Mouse (Mus musculus): ENCODE measurements around the gene Atp2b4. TPM values are rescaled to one million over a fixed set of nuclear protein-coding genes. Genes with fewer than 3 reads are reported as not detected.
A peak's percentile ranks its signal among the peaks of the same experiment; 100 is the strongest.

Atp2b4 gene
- polyA plus RNA-seq, 1 experiment from 2014 or later = 12.2 TPM

GRCm38 (mm10) chr1:133741171-133741570 lies 59.7 kb downstream of the Atp2b4 start:
- Histone ChIP-seq H3K9me3 (replicated peaks) (no peaks in the 10 kb centered on the region), H3K27ac (no peak overlapping the region), H3K9ac (no peak overlapping the region), H3K4me2 (replicated peaks) (no peak overlapping the region), H3K27me3 (peaks cover 4% of the 10 kb centered on the region; the same call in 1 of the 2 replicates), H3K36me3 (no peaks in the 10 kb centered on the region; the same call in 1 of the 2 replicates), H3K4me1 (peaks cover 30% of the 10 kb centered on the region), H3K4me3 (no peak overlapping the region)
- ATAC-seq (ENCODE audit: low FRiP score) = no peak
- WGBS = 78% methylated on average over 6 of the region's 6 CpGs

DNA sequence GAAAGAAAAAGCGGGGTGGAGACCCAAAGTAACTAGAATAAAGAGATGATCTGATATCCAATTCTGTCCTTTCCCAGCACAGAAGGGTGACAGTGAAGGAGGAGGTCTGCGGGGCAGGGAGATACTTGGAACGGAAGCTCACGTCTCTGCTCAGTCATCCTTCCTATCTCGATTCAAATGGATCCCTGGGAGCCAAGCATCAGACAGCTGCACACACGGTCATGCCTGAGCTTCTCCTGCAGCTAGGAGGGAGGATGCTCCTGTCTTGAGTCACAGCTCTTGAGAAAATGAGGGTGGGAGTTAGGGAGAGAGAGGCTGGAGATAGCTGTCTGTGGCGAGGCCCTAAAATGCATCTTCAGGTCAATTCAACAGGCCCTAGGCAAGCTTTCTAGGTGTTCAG lies 64.2 kb downstream of the Atp2b4 start:
- Histone ChIP-seq H3K9me3 (replicated peaks) (no peaks in the 10 kb centered on the region), H3K9ac (0 out of 2 replicates have a peak overlapping the region, but pooled peaks have one; percentile 32), H3K4me3 (no peak overlapping the region), H3K27me3 (no peaks in the 10 kb centered on the region), H3K4me2 (replicated peaks) (no peak overlapping the region), H3K27ac (no peak overlapping the region), H3K36me3 (peaks cover 5% of the 10 kb centered on the region; the same call in 1 of the 2 replicates), H3K4me1 (peaks cover 18% of the 10 kb centered on the region)
- WGBS = 73% methylated on average over 7 of the region's 7 CpGs
- ATAC-seq (ENCODE audit: low FRiP score) = 0 out of 2 replicates have a peak, but pooled peaks have one; percentile 22

GRCm38 (mm10) chr1:133735995-133736652 lies 64.7 kb downstream of the Atp2b4 start:
- no peaks in the 10 kb centered on the region for H3K27me3 ChIP-seq
- H3K36me3 ChIP-seq = peaks cover 8% of the 10 kb centered on the region; the same call in 1 of the 2 replicates
- no peaks in the 10 kb centered on the region for H3K9me3 ChIP-seq (replicated peaks)
- no peak overlapping the region for H3K27ac ChIP-seq
- H3K4me1 ChIP-seq = peaks cover 13% of the 10 kb centered on the region
- ATAC-seq (ENCODE audit: low FRiP score) = peak; percentile 85
- H3K4me3 ChIP-seq = peak overlapping the region; percentile 38
- whole genome bisulfite sequencing = 13% methylated on average over 17 of the region's 17 CpGs
- peak overlapping the region; percentile 60 for H3K4me2 ChIP-seq (replicated peaks)
- H3K9ac ChIP-seq = peak overlapping the region; percentile 75

GRCm38 (mm10) chr1:133732814-133733213 lies 68.0 kb downstream of the Atp2b4 start:
- WGBS = 65% methylated on average over 11 of the region's 11 CpGs
- peaks cover 31% of the 10 kb centered on the region for H3K36me3 ChIP-seq

DNA sequence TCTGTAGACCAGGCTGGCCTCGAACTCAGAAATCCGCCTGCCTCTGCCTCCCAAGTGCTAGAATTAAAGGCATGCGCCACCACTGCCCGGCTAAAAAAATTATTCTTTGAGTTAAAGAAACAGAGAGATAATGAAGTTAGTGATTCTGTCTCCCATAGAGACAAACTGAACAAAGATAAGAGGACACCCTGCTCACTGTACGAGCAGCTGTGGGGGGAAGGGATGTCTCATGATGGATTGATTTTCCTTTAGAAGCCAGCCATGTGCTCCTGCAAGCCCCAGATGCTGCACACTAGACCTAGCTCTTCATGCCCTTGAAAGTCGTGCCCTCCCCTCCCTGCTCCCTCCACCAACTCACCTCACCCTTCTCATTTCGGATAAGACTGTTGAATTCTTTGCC lies 72.5 kb downstream of the Atp2b4 start:
- Histone ChIP-seq H3K4me1 (no peaks in the 10 kb centered on the region), H3K27ac (no peak overlapping the region), H3K4me3 (no peak overlapping the region), H3K9ac (no peak overlapping the region), H3K36me3 (peaks cover 40% of the 10 kb centered on the region), H3K27me3 (no peaks in the 10 kb centered on the region), H3K4me2 (replicated peaks) (no peak overlapping the region), H3K9me3 (replicated peaks) (no peaks in the 10 kb centered on the region)
- 88% methylated on average over 7 of the region's 7 CpGs for WGBS
- ATAC-seq (ENCODE audit: low FRiP score) = no peak

More at GRCm38 (mm10) chr1:133732814-133733213, 68.0 kb downstream of the Atp2b4 start:
- no peaks in the 10 kb centered on the region for H3K27me3 ChIP-seq
- H3K9me3 ChIP-seq (replicated peaks) = no peaks in the 10 kb centered on the region
- peaks cover 13% of the 10 kb centered on the region for H3K4me1 ChIP-seq
- H3K9ac ChIP-seq = no peak overlapping the region
- no peak overlapping the region for H3K4me2 ChIP-seq (replicated peaks)
- H3K27ac ChIP-seq = no peak overlapping the region
- H3K4me3 ChIP-seq = no peak overlapping the region
- no peak for ATAC-seq (ENCODE audit: low FRiP score)

DNA sequence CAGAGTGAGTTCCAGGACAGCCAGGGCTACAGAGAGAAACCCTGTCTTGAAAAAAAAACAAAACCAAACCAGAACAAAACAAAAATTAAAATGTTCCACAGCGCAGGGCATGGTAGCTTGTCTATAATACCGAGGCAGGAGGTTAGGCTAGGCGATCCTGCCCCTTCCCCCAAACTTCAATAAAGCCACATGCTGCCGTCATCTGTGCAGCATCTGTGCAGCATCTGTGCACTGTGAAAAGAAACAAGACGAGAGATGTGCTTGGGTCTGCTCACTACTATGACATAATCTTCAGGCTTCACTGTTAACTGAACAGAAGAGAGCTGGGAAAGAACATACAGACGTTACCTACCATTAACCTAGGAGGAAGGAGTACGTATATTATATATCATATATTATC lies 80.5 kb downstream of the Atp2b4 start:
- H3K27me3 ChIP-seq = no peaks in the 10 kb centered on the region
- H3K4me3 ChIP-seq = no peak overlapping the region
- no peak overlapping the region for H3K9ac ChIP-seq
- ATAC-seq (ENCODE audit: low FRiP score) = no peak
- peaks cover 33% of the 10 kb centered on the region for H3K36me3 ChIP-seq
- no peak overlapping the region for H3K27ac ChIP-seq
- 62% methylated on average over 7 of the region's 7 CpGs for WGBS
- H3K4me2 ChIP-seq (replicated peaks) = no peak overlapping the region
- H3K4me1 ChIP-seq = no peaks in the 10 kb centered on the region
- no peaks in the 10 kb centered on the region for H3K9me3 ChIP-seq (replicated peaks)

GRCm38 (mm10) chr1:133718786-133719185 lies 82.1 kb downstream of the Atp2b4 start:
- no peak overlapping the region for H3K4me3 ChIP-seq
- H3K27ac ChIP-seq = no peak overlapping the region
- H3K4me2 ChIP-seq (replicated peaks) = no peak overlapping the region
- no peaks in the 10 kb centered on the region for H3K27me3 ChIP-seq
- H3K9ac ChIP-seq = no peak overlapping the region
- ATAC-seq (ENCODE audit: low FRiP score) = no peak
- peaks cover 38% of the 10 kb centered on the region for H3K36me3 ChIP-seq
- WGBS = 87% methylated on average over 8 of the region's 8 CpGs
- no peaks in the 10 kb centered on the region for H3K9me3 ChIP-seq (replicated peaks)
- H3K4me1 ChIP-seq = no peaks in the 10 kb centered on the region

- Histone ChIP-seq H3K27ac (no peak overlapping the region), H3K4me1 (no peaks in the 10 kb centered on the region), H3K4me2 (replicated peaks) (no peak overlapping the region), H3K9ac (no peak overlapping the region), H3K36me3 (peaks cover 38% of the 10 kb centered on the region), H3K27me3 (no peaks in the 10 kb centered on the region), H3K9me3 (replicated peaks) (no peaks in the 10 kb centered on the region), H3K4me3 (no peak overlapping the region)
- ATAC-seq (ENCODE audit: low FRiP score) = no peak
- 77% methylated on average over 3 of the region's 3 CpGs for WGBS
Measured at GRCm38 (mm10) chr1:133718296-133718695, 82.5 kb downstream of the Atp2b4 start.

GRCm38 (mm10) chr1:133716464-133716863 lies 84.4 kb downstream of the Atp2b4 start:
- Histone ChIP-seq H3K4me3 (no peak overlapping the region), H3K27ac (no peak overlapping the region), H3K27me3 (no peaks in the 10 kb centered on the region), H3K9me3 (replicated peaks) (no peaks in the 10 kb centered on the region), H3K4me2 (replicated peaks) (no peak overlapping the region), H3K36me3 (peaks cover 38% of the 10 kb centered on the region), H3K9ac (no peak overlapping the region), H3K4me1 (peaks cover 16% of the 10 kb centered on the region)
- no peak for ATAC-seq (ENCODE audit: low FRiP score)
- WGBS = 28% methylated on average over 7 of the region's 7 CpGs

- Histone ChIP-seq H3K4me1 (peaks cover 18% of the 10 kb centered on the region), H3K36me3 (peaks cover 30% of the 10 kb centered on the region), H3K4me2 (replicated peaks) (no peak overlapping the region), H3K4me3 (no peak overlapping the region), H3K27me3 (no peaks in the 10 kb centered on the region), H3K9me3 (replicated peaks) (no peaks in the 10 kb centered on the region), H3K9ac (no peak overlapping the region), H3K27ac (no peak overlapping the region)
- ATAC-seq (ENCODE audit: low FRiP score) = no peak
- WGBS = 79% methylated on average over 1 of the region's 1 CpGs
Measured at GRCm38 (mm10) chr1:133715191-133715590, 85.7 kb downstream of the Atp2b4 start.

DNA sequence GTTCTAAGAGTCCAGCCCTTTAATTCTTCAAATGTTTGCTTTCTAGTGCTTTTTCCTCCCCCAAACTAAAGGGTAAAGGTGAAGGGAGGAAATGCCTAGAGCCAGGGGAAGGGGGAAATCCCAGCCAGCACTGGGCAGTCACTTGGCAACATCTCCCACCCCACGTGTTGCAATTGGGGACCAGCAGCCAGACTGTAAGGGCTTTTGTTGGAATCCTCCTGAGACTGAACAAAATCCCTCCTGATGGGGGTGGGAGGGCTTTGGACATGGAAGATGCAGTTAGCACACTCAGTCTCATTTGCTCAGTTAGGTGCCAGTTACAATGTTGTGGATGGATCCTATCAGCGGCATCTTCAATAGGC lies 87.9 kb downstream of the Atp2b4 start:
- Histone ChIP-seq H3K27ac (no peak overlapping the region), H3K4me3 (no peak overlapping the region), H3K4me1 (peaks cover 21% of the 10 kb centered on the region), H3K9me3 (replicated peaks) (no peaks in the 10 kb centered on the region), H3K9ac (no peak overlapping the region), H3K36me3 (peaks cover 22% of the 10 kb centered on the region), H3K4me2 (replicated peaks) (no peak overlapping the region), H3K27me3 (no peaks in the 10 kb centered on the region)
- 53% methylated on average over 2 of the region's 2 CpGs for WGBS
- no peak for ATAC-seq (ENCODE audit: low FRiP score)

DNA sequence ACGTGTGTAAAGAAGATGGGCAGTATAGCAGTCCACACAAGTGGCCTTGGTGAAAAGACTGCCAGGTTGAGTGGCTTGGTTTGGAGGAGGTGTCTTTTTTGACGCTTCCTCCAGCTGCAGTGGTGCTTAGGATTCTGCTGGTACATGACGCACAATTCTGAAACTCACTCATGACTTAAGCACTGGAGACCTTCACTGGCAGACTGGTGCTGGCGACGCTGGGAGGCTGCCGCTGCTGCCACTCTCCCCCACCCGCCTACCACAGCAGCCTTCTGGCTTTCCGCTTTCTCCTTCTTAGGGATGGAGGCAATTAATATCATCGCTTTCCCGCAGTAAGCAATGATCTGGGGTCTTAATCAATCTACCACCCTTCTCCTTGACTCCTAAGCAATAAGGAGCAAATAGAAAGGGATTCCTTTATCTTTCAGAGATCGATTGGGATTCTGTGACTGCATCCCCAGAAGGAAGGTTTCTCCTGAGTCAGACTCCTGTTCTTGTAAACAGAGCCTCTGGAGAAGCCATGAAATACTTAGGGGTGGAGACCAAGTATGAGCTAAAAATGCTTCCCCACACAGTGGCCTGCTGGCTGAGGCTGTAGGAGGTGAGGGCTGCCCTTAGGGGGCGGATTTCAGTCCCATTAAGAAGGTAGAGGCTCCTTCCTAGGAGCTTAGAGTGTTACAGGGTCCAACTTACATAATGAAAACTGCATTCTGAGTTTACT lies 88.4 kb downstream of the Atp2b4 start:
- Histone ChIP-seq H3K4me1 (peaks cover 21% of the 10 kb centered on the region), H3K9me3 (replicated peaks) (no peaks in the 10 kb centered on the region), H3K27ac (no peak overlapping the region), H3K36me3 (peaks cover 21% of the 10 kb centered on the region), H3K9ac (no peak overlapping the region), H3K27me3 (no peaks in the 10 kb centered on the region), H3K4me3 (no peak overlapping the region), H3K4me2 (replicated peaks) (no peak overlapping the region)
- no peak for ATAC-seq (ENCODE audit: low FRiP score)
- 63% methylated on average over 12 of the region's 12 CpGs for WGBS

- H3K9me3 ChIP-seq (replicated peaks) = no peaks in the 10 kb centered on the region
- no peak overlapping the region for H3K9ac ChIP-seq
- H3K4me3 ChIP-seq = no peak overlapping the region
- WGBS = 42% methylated on average over 6 of the region's 6 CpGs
- peaks cover 14% of the 10 kb centered on the region for H3K36me3 ChIP-seq
- H3K4me1 ChIP-seq = peaks cover 21% of the 10 kb centered on the region
- H3K4me2 ChIP-seq (replicated peaks) = no peak overlapping the region
- no peaks in the 10 kb centered on the region for H3K27me3 ChIP-seq
- no peak for ATAC-seq (ENCODE audit: low FRiP score)
- H3K27ac ChIP-seq = no peak overlapping the region
Measured at GRCm38 (mm10) chr1:133711376-133711775, 89.5 kb downstream of the Atp2b4 start.

All from hindbrain, embryonic 12.5 days (tissue).